Mouse (Mus musculus): ENCODE results near the gene BC107364.
"Not testable (repeated sequence)": the region's sequence is repeated elsewhere in the genome, so short reads cannot be mapped to it uniquely, and the experiment has no call there.

BC107364 gene

DNA sequence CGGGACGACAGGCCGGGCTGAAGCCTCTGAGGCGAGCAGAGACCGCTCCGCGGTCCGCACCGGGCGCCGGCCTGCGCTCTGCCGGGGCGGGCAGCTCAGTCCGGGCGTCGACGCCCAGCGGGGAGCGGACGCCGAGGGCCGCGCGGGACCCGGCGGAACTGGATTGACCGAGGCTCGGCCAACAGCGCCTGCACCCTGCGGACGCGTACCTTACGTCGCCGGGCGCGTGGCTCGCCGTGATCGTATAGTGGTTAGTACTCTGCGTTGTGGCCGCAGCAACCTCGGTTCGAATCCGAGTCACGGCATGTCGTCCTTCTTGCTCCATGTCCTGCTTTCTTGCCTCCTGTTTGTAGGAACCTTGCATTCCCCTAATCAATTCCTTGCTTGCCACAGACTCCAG, at the start of gene BC107364:
Gene BC107364, minus strand, starts transcription at position 45 of the 400 bp plus-strand sequence.
- in situ Hi-C loops (cut with MboI, MseI) = not testable (repeated sequence)

DNA sequence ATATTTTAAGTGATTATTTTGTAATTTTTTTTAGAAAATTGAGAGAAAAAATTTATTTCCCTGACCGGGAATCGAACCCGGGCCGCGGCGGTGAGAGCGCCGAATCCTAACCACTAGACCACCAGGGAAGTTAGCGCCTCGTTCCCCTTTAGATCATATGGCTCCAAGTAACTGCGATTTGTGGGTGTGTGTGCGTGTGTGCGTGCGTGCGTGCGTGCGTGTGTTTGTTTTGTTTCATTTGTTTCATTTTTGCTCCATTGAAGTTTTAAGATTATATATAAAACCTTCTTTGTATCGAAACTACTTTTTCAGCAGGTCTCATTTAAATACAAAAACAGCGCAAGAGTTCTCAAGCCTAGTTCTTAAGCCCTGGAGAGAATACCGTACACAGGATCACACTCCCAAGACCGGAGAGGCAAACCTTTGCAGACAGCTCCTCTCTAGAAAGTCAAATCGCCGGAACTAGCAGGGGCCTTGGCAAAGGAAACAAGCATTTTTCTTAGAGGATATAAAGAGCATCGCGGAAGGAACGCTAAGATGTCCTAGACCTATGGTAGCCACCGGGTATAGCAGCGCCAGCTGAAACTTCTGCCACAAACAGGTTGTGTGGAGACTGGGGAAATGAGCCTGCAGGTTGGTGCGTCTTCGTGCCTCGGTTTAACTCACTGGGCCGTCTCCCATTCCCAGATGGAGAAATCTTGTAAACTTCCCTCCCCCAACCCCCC, 49.4 kb upstream of the BC107364 start:
- in situ Hi-C loops (cut with MboI, MseI) = no loop called here

DNA sequence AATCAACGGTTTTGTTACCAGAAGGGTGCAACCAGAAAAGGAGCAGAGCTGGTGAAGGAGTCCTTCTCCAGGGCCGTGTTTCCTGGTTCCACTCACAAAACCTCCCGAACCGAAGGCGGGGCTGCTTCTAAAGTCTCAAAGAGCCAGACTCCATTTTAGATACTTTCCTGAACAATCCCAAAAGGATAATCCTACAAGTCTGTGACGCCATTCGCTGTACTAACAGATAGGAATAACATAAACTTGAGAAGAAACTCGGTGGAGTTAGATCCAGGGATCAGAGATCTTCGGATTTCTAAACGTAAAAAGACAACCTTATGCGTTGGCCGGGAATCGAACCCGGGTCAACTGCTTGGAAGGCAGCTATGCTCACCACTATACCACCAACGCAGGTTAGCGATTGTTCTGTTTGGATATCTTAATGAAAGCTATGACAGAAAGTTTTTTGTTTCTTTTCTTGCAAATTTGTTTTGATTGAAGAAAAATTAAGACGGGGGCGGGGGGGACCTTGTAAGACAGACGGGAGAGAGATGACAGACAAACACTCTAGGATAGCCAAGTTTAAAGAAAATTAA, 48.7 kb upstream of the BC107364 start:
- in situ Hi-C loops (cut with MboI, MseI) = no loop called here

- in situ Hi-C loops (cut with MboI, MseI) = no loop called here
These were observed 48.1 kb upstream of the BC107364 start for GRCm38 (mm10) chr3:96500289-96500621.

DNA sequence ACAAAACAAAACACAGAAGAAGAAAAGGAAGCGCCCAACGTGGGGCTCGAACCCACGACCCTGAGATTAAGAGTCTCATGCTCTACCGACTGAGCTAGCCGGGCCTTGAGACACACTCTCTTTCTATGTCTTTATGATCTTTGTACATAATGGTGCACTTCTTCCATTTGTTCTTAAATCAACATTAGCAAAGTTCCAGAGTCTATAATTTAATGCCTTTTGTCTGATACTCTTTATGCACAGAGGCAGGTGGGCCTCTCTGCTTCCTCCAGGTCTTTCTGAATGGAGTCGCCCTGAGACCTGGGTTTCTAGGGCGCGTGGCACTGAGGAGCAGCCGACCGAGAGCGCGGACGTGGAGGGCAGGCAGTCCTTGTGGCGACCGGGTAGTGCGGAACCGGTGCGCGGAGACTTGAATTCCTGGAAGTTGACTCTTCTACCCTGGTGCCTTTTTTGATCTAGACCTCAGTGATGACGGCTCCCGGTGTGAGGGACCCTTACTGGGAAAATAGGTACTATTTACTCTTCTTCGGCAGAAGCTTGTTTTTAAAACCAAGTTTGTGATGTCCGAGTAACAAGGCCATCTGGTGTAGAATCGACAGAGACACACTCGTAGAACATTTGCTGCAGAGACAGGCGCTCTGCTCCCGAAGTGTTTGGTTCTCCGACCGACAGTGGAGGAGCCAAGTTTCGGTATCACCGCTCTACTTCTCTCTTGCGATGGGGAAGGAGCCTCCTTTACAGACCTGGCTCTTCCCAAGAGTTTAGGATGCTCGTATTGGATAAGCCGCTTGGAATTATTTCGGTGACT, 47.6 kb upstream of the BC107364 start:
- in situ Hi-C loops (cut with MboI, MseI) = no loop called here

DNA sequence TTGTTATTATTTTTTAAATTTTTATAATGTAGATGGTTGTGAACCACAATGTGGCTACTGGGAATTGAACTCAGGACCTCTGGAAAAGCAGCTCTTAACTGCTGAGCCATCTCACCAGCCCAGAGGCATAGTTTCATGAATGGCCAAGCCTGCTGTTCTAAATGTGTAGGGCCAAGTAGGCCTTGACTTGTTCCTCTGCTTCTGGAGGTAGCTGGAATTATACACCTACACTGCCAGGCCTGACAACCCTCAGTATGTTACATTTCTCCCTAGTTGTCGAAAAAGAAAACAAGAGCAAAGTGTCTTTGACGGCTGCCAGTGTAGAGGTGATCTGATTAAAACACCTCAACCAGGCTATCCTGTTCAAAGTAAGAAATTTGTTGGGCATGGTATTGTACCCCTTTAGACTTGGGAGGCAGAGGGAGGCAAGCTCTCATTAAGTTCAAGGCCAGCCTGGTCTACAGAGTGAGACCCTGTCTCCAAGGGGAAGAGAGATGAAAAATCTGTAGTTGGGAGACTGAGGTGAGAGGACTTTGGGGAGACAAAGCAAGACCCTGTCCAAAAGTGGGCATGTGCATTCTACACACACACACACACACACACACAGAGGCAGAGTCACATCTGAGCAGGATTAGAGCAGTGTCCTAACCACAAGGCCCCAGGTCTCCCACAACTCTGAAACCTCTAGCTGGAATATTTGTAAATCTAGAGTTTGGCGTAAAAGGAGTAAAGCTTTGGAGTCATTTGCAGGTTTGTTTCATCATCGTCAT, 46.6 kb upstream of the BC107364 start:
- in situ Hi-C loops (cut with MboI, MseI) = no loop called here

DNA sequence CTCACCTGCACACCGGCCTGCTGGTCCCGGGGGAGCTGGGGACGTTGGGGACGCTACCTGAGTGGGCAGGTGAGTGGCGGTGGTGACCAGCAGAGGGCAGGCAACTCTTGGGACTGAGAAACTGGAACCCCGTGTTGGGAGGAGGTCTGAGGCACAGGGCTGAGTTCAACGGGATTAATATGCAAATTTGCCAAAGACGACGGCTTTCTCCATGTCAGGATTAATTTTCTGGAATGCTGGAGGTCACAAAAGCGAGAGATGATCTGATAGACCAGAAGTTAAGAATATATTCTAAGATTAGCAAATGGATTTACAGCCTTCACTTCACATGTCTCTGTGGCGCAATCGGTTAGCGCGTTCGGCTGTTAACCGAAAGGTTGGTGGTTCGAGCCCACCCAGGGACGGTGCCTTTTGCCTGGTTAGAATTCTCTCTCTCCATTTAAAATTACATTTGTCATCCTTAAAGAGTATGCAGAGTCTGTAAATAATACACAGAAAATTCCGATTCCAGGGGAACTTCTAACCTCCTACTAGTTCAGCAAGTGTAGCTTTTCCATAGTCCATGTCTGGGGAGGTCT, 45.4 kb upstream of the BC107364 start:
- in situ Hi-C loops (cut with MboI, MseI) = no loop called here

- in situ Hi-C loops (cut with MboI, MseI) = not testable (repeated sequence)
These were observed 44.6 kb upstream of the BC107364 start for GRCm38 (mm10) chr3:96496620-96497275.

GRCm38 (mm10) chr3:96496216-96496615, 44.1 kb upstream of the BC107364 start:
- in situ Hi-C loops (cut with MboI, MseI) = no loop called here

DNA sequence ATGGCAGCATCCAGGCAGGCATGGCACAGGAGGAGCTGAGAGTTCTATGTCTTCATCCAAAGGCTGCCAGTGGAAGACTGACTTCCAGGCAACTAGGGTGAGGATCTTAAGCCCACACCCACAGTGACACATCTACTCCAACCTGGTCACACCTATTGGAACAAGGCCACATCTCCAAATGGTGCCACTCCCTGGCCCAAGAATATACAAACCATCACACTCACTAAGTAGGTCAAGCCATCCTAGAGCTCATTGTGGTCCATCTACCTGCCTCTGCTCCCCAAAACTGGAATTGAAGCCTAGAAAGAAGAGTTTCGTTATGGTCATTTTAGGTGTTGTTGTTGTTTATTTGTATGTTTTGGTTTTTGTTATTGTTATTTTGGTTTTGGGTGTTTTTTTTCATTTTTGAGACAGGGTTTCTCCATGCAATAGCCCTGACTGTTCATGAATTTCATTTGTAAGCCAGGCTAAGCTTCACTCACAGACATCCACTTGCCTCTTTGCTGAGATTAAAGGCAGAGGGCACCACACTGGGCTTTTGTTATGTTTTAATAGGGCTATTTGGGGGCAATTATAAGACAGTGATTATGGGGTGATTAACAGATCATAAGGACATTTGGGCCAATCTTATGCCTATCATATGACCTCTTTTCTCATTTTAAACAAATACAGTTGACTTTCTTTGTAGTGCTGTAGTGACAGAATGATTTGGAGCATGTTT, 43.5 kb upstream of the BC107364 start:
- in situ Hi-C loops (cut with MboI, MseI) = no loop called here

- in situ Hi-C loops (cut with MboI, MseI) = no loop called here
These were observed 42.8 kb upstream of the BC107364 start for GRCm38 (mm10) chr3:96494912-96495311.

DNA sequence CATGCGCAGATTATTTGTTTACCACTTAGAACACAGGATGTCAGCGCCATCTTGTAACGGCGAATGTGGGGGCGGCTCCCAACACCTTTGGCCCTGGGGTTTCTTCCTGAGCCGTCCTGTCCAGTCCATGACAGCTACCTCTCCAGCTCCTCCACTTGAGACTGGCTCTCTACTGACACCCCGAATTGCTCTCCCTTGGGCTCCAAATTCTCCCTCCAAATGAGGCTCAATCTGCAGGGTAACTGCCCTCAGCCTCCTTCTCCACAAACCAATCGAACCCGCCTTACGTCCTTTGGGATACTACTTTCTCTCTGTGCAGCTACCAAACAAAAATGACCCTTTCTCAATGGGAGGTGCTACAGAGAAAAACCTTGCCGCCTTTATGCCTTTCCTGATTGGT, 42.4 kb upstream of the BC107364 start:
- in situ Hi-C loops (cut with MboI, MseI) = not testable (repeated sequence)

DNA sequence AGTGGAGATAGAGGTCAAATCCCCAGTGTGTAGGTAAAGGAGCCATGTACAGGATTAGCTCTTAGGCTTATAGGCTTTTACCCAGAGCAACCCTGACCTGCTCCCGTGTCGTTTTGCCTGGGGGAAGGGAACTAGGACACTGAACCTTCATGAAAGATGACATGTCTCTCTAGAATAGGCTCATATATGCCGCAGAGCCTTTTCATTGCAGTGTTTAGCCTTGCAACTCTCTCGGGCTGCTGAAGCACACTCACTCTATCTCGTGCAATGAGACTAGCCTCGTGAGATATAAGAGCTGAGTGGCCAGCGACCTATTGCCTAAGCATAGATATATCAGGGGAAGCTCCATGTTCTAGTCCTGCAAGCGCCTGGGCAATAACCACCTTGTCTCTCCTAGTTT, 37.5 kb upstream of the BC107364 start:
- in situ Hi-C loops (cut with MboI, MseI) = not testable (repeated sequence)

- in situ Hi-C loops (cut with MboI, MseI) = not testable (repeated sequence)
These were observed 37.0 kb upstream of the BC107364 start for GRCm38 (mm10) chr3:96488907-96489629.

DNA sequence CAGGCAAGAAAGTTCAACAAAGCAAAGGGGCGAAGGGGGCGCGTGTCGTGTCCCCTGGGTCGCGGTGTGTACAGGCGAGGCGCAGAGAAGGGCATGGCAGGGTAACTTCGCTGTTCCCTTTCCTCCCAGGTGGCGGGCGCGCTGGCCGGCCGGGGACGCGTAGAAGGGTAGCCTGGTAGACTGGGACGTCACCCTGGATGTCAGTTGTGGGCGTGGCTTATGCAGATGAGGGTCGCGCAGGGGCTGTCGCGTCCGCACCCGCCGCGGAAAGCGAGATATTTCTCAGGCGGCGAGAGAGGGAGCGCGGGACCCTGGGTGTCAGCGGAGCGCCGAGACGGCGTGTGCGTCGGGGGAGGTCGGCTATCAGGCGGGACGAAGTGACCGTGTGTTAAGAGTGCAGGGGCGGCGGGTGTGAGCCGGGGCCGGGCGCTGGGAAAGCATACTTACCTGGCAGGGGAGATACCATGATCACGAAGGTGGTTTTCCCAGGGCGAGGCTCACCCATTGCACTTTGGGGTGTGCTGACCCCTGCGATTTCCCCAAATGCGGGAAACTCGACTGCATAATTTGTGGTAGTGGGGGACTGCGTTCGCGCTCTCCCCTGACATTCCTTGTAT, 36.3 kb upstream of the BC107364 start:
- in situ Hi-C loops (cut with MboI, MseI) = not testable (repeated sequence)

GRCm38 (mm10) chr3:96487596-96488289, 35.6 kb upstream of the BC107364 start:
- in situ Hi-C loops (cut with MboI, MseI) = no loop called here

GRCm38 (mm10) chr3:96486828-96487559, 34.9 kb upstream of the BC107364 start:
- in situ Hi-C loops (cut with MboI, MseI) = not testable (repeated sequence)

Measured in regulatory T cell (primary cell).